In genomic region chr11:115859143-115859945, GRCm38 (mm10) we compare ENCODE assay signal across 8 mouse cellular contexts. TPM values are rescaled to one million over a fixed set of nuclear protein-coding genes. Genes with fewer than 3 reads are reported as not detected.
A peak's percentile ranks its signal among the peaks of the same experiment; 100 is the strongest.
DNase-seq lines count a peak whose midpoint lies in the region; ATAC-seq and TF ChIP-seq lines count a peak whose summit lies in the region.

No protein-coding gene starts in this region.

- H3K27ac ChIP-seq in bone marrow, adult 2 months (ENCODE audit: control insufficient read depth, insufficient read depth, low read depth, low read length, poor library complexity) = no peak overlapping the region
- no peak overlapping the region for H3K27ac ChIP-seq in embryonic fibroblast, embryonic 13.5 days (ENCODE audit: insufficient read depth, low read length)
- no peak overlapping the region for H3K27ac ChIP-seq in heart, embryonic 11.5 days (ENCODE audit: low read depth, low read length)
- no peak overlapping the region for H3K27ac ChIP-seq in kidney, embryonic 15.5 days

- TF ChIP-seq POLR2A in bone marrow, adult 2 months (IDR thresholded peaks at IDR 0.05; ENCODE audit: borderline replicate concordance, control insufficient read depth, low read depth, low read length) = 0 out of 2 replicates have a peak, but pooled peaks have one; percentile 23
- no peak for TF ChIP-seq POLR2A in embryonic fibroblast, embryonic 13.5 days (IDR thresholded peaks at IDR 0.05; ENCODE audit: low read depth, low read length)

- DNase-seq in 3T3-L1 (ENCODE audit: low read depth, low spot score) = peak; percentile 53
- peak; percentile 87 for DNase-seq in liver
- peak; percentile 79 to 84 for DNase-seq in spleen, postnatal 36 days (ENCODE audit: low spot score in 2 of 2)

- ATAC-seq in heart, embryonic 11.5 days (replicated peaks; ENCODE audit: insufficient number of reproducible peaks, low FRiP score, low TSS enrichment) = peak; percentile 72
- ATAC-seq in kidney, embryonic 15.5 days (replicated peaks; ENCODE audit: low FRiP score) = peak; percentile 90
- ATAC-seq in monocyte, adult 5-6 weeks (replicated peaks; ENCODE audit: insufficient number of reproducible peaks, low FRiP score, low TSS enrichment, poor library complexity, severe bottlenecking) = peak; percentile 24; the same call in 1 of the 2 replicates

- peak; percentile 74 for TF ChIP-seq CTCF in bone marrow, adult 2 months (IDR thresholded peaks at IDR 0.05; ENCODE audit: control insufficient read depth, insufficient read depth, low read length)
- peak; percentile 64 for TF ChIP-seq CTCF in embryonic fibroblast, embryonic 13.5 days (IDR thresholded peaks at IDR 0.05; ENCODE audit: borderline replicate concordance, insufficient read depth, low read length)

- peaks cover 7% of the 10 kb centered on the region; the same call in 1 of the 2 replicates for H3K36me3 ChIP-seq in heart, embryonic 11.5 days (ENCODE audit: control insufficient read depth, insufficient read depth, low read length)
- peaks cover 20% of the 10 kb centered on the region for H3K36me3 ChIP-seq in kidney, embryonic 15.5 days

- H3K27me3 ChIP-seq in heart, embryonic 11.5 days (ENCODE audit: control insufficient read depth, insufficient read depth, low read length) = peaks cover 50% of the 10 kb centered on the region
- peaks cover 59% of the 10 kb centered on the region for H3K27me3 ChIP-seq in kidney, embryonic 15.5 days

- 3% methylated on average over 74 of the region's 75 CpGs for WGBS in bone marrow, adult 2 months
- 1% methylated on average over 69 of the region's 75 CpGs for WGBS in heart, embryonic 11.5 days (ENCODE audit: insufficient replicate concordance)
- WGBS in kidney, embryonic 15.5 days = 2% methylated on average over 75 of the region's 75 CpGs

- H3K4me1 ChIP-seq in bone marrow, adult 2 months (ENCODE audit: control insufficient read depth, insufficient read depth, low read length) = no peaks in the 10 kb centered on the region
- H3K4me1 ChIP-seq in embryonic fibroblast, embryonic 13.5 days (ENCODE audit: control insufficient read depth, insufficient read depth, low read length) = no peaks in the 10 kb centered on the region
- H3K4me1 ChIP-seq in heart, embryonic 11.5 days (ENCODE audit: control insufficient read depth, insufficient read depth, low read length) = peaks cover 9% of the 10 kb centered on the region
- peaks cover 21% of the 10 kb centered on the region for H3K4me1 ChIP-seq in kidney, embryonic 15.5 days

- no peak overlapping the region for H3K4me3 ChIP-seq in bone marrow, adult 2 months (replicated peaks; ENCODE audit: control insufficient read depth, low read depth, low read length)
- H3K4me3 ChIP-seq in embryonic fibroblast, embryonic 13.5 days (ENCODE audit: insufficient read depth, low read length) = no peak overlapping the region
- H3K4me3 ChIP-seq in heart, embryonic 11.5 days (ENCODE audit: low read depth, low read length) = peak overlapping the region; percentile 45
- peak overlapping the region; percentile 47 for H3K4me3 ChIP-seq in kidney, embryonic 15.5 days (replicated peaks)

- H3K4me2 ChIP-seq in heart, embryonic 11.5 days = peak overlapping the region; percentile 74
- peak overlapping the region; percentile 77 for H3K4me2 ChIP-seq in kidney, embryonic 15.5 days

- H3K9ac ChIP-seq in heart, embryonic 11.5 days (ENCODE audit: low read depth, low read length) = peak overlapping the region; percentile 61
- peak overlapping the region; percentile 53 for H3K9ac ChIP-seq in kidney, embryonic 15.5 days

- no peaks in the 10 kb centered on the region for H3K9me3 ChIP-seq in heart, embryonic 11.5 days (replicated peaks; ENCODE audit: control insufficient read depth, low read length)
- H3K9me3 ChIP-seq in kidney, embryonic 15.5 days (replicated peaks) = no peaks in the 10 kb centered on the region

RNA-seq across cellular contexts. Expression of gene Myo15b, which starts 1.1 kb away (rescaled TPM):
- 0.57 TPM in 1 of 2 replicates, not detected in the other for polyA plus RNA-seq in bone marrow, adult 2 months (2011; ENCODE audit: insufficient read depth, insufficient read length, low replicate concordance, missing spikeins)
- polyA plus RNA-seq in embryonic fibroblast, embryonic 13.5 days (2011; ENCODE audit: insufficient read length, low read depth, missing spikeins) = not detected in 2 replicates
- polyA plus RNA-seq in heart, embryonic 11.5 days (2014; fragmentation: Nextera tagmentation; extraction: Ambion mirVana) = 0.06 and 0.39 TPM in 2 replicates
- polyA plus RNA-seq in kidney, embryonic 15.5 days (2015; fragmentation: Nextera tagmentation; extraction: Ambion mirVana) = 8.0 and 11.1 TPM in 2 replicates
- not detected in 3 replicates for total RNA-seq in monocyte, adult 5-6 weeks (2017)

RNA-seq across cellular contexts. Expression of gene Llgl2, which starts 35.5 kb away (rescaled TPM):
- 2.2 and 13.7 TPM in 2 replicates for polyA plus RNA-seq in bone marrow, adult 2 months (2011; ENCODE audit: insufficient read depth, insufficient read length, low replicate concordance, missing spikeins)
- 3.0 and 3.7 TPM in 2 replicates for polyA plus RNA-seq in embryonic fibroblast, embryonic 13.5 days (2011; ENCODE audit: insufficient read length, low read depth, missing spikeins)
- polyA plus RNA-seq in heart, embryonic 11.5 days (2014; fragmentation: Nextera tagmentation; extraction: Ambion mirVana) = 21.5 and 22.4 TPM in 2 replicates
- polyA plus RNA-seq in kidney, embryonic 15.5 days (2015; fragmentation: Nextera tagmentation; extraction: Ambion mirVana) = 39.1 and 41.0 TPM in 2 replicates
- 10.4 to 25.9 TPM (median 10.7 TPM) in 3 replicates for total RNA-seq in monocyte, adult 5-6 weeks (2017)

RNA-seq across cellular contexts. Expression of gene Smim5, which starts 40.4 kb away (rescaled TPM):
- polyA plus RNA-seq in bone marrow, adult 2 months (2011; ENCODE audit: insufficient read depth, insufficient read length, low replicate concordance, missing spikeins) = 44.8 and 74.9 TPM in 2 replicates
- polyA plus RNA-seq in embryonic fibroblast, embryonic 13.5 days (2011; ENCODE audit: insufficient read length, low read depth, missing spikeins) = not detected in 2 replicates
- polyA plus RNA-seq in heart, embryonic 11.5 days (2014; fragmentation: Nextera tagmentation; extraction: Ambion mirVana) = 19.6 and 21.8 TPM in 2 replicates
- 3.9 and 4.1 TPM in 2 replicates for polyA plus RNA-seq in kidney, embryonic 15.5 days (2015; fragmentation: Nextera tagmentation; extraction: Ambion mirVana)
- total RNA-seq in monocyte, adult 5-6 weeks (2017) = 0.87 to 5.0 TPM (median 0.96 TPM) in 3 replicates

RNA-seq across cellular contexts. Expression of gene Tsen54, which starts 44.8 kb away (rescaled TPM):
- polyA plus RNA-seq in bone marrow, adult 2 months (2011; ENCODE audit: insufficient read depth, insufficient read length, low replicate concordance, missing spikeins) = 10.3 and 11.6 TPM in 2 replicates
- 10.1 and 12.2 TPM in 2 replicates for polyA plus RNA-seq in embryonic fibroblast, embryonic 13.5 days (2011; ENCODE audit: insufficient read length, low read depth, missing spikeins)
- polyA plus RNA-seq in heart, embryonic 11.5 days (2014; fragmentation: Nextera tagmentation; extraction: Ambion mirVana) = 20.8 TPM in 2 replicates
- polyA plus RNA-seq in kidney, embryonic 15.5 days (2015; fragmentation: Nextera tagmentation; extraction: Ambion mirVana) = 37.3 and 39.8 TPM in 2 replicates
- 6.3 to 11.7 TPM (median 7.3 TPM) in 3 replicates for total RNA-seq in monocyte, adult 5-6 weeks (2017)

RNA-seq across cellular contexts. Expression of gene Caskin2, which starts 45.9 kb away (rescaled TPM):
- polyA plus RNA-seq in bone marrow, adult 2 months (2011; ENCODE audit: insufficient read depth, insufficient read length, low replicate concordance, missing spikeins) = 4.2 and 6.7 TPM in 2 replicates
- polyA plus RNA-seq in embryonic fibroblast, embryonic 13.5 days (2011; ENCODE audit: insufficient read length, low read depth, missing spikeins) = 10.0 and 13.1 TPM in 2 replicates
- polyA plus RNA-seq in heart, embryonic 11.5 days (2014; fragmentation: Nextera tagmentation; extraction: Ambion mirVana) = 17.4 and 18.1 TPM in 2 replicates
- polyA plus RNA-seq in kidney, embryonic 15.5 days (2015; fragmentation: Nextera tagmentation; extraction: Ambion mirVana) = 17.3 and 20.9 TPM in 2 replicates
- 0.19 to 5.1 TPM (median 0.78 TPM) in 3 replicates for total RNA-seq in monocyte, adult 5-6 weeks (2017)

Comparison
In these comparisons a context has a peak if more than half of its experiments do, and no peak if none do; other contexts are left out.
1. H3K4me3 ChIP-seq: peak in heart, embryonic 11.5 days (single experiment) and kidney, embryonic 15.5 days (single experiment); none in bone marrow, adult 2 months (single experiment) and embryonic fibroblast, embryonic 13.5 days (single experiment).
2. ATAC-seq: peak in every context shown above with its lines; median percentile 90 in kidney, embryonic 15.5 days; 72 in heart, embryonic 11.5 days; 24 in monocyte, adult 5-6 weeks.
3. Peak in every context shown above with its lines, with median percentiles within 50 percentile points of each other: DNase-seq.